Mouse (Mus musculus) neural tube, embryonic 13.5 days (tissue): ENCODE data around the gene Slc7a10. TPM values are rescaled to one million over a fixed set of nuclear protein-coding genes. Genes with fewer than 3 reads are reported as not detected.
"Not testable (repeated sequence)": the region's sequence is repeated elsewhere in the genome, so short reads cannot be mapped to it uniquely, and the experiment has no call there.

Experiments
- ATAC-seq: fragments of 200-750 bp; cut with Nextera tagmentation; 2 replicates; pipeline ENCODE4 v1.8.0; 2017; ENCODE audit warnings: low read depth, mild to moderate bottlenecking, moderate TSS enrichment, moderate library complexity
- H3K27ac ChIP-seq: fragments of 300-500 bp; sonication (generic); replicated peaks from 2 replicates; pipeline ENCODE4 v1.5.1; 2015; ENCODE audit warnings: moderate library complexity, mild to moderate bottlenecking, inconsistent platforms
- H3K27me3 ChIP-seq: fragments of 300-500 bp; sonication (generic); 2 replicates; pipeline ENCODE4 v1.6.1; 2015; ENCODE audit warnings: mild to moderate bottlenecking, inconsistent platforms
- H3K36me3 ChIP-seq: fragments of 300-500 bp; sonication (generic); 2 replicates; pipeline ENCODE4 v1.6.1; 2015; ENCODE audit warnings: mild to moderate bottlenecking, inconsistent platforms
- H3K4me1 ChIP-seq: fragments of 300-500 bp; sonication (generic); replicated peaks from 2 replicates; pipeline ENCODE4 v1.6.1; 2015; ENCODE audit warnings: inconsistent platforms
- H3K4me2 ChIP-seq: fragments of 300-500 bp; sonication (generic); 2 replicates; pipeline ENCODE4 v1.6.1; 2015; ENCODE audit warnings: inconsistent platforms, mild to moderate bottlenecking, moderate library complexity
- H3K4me3 ChIP-seq: fragments of 300-500 bp; sonication (generic); 2 replicates; pipeline ENCODE4 v1.5.1; 2015; ENCODE audit warnings: mild to moderate bottlenecking, inconsistent platforms
- H3K9ac ChIP-seq: fragments of 300-500 bp; sonication (generic); 2 replicates; pipeline ENCODE4 v1.6.1; 2015; ENCODE audit warnings: moderate library complexity, mild to moderate bottlenecking, inconsistent platforms
- H3K9me3 ChIP-seq: fragments of 300-500 bp; sonication (generic); 2 replicates; pipeline ENCODE4 v1.6.1; 2016; ENCODE audit warnings: inconsistent platforms
- WGBS: fragments of 180-500 bp; shearing (Covaris S2); methylation state at CpG from one replicate; pipeline ENCODE4 v1.1.7; 2015; 5-methylcytosine and 5-hydroxymethylcytosine counted together
- polyA plus RNA-seq: library from polyadenylated mRNA; unstranded; fragments of >200 nt; fragmentation: Nextera tagmentation; extraction: Ambion mirVana; gene quantifications from 2 replicates; pipeline ENCODE4 v1.2.1, GENCODE M21; 2015

Slc7a10 gene
- polyA plus RNA-seq, 1 experiment from 2014 or later, result 6.2 TPM

GRCm38 (mm10) chr7:35220694-35221365 lies 34.6 kb downstream of the Slc7a10 start:
- no peak overlapping the region for H3K4me3 ChIP-seq
- no peak overlapping the region for H3K4me2 ChIP-seq
- no peaks in the 10 kb centered on the region for H3K9me3 ChIP-seq
- 74% methylated on average over 9 of the region's 9 CpGs for WGBS
- no peak overlapping the region for H3K9ac ChIP-seq
- peaks cover 2% of the 10 kb centered on the region for H3K4me1 ChIP-seq
- H3K27ac ChIP-seq, result no peak overlapping the region
- H3K36me3 ChIP-seq, result no peaks in the 10 kb centered on the region
- ATAC-seq, result no peak
- H3K27me3 ChIP-seq, result no peaks in the 10 kb centered on the region

DNA sequence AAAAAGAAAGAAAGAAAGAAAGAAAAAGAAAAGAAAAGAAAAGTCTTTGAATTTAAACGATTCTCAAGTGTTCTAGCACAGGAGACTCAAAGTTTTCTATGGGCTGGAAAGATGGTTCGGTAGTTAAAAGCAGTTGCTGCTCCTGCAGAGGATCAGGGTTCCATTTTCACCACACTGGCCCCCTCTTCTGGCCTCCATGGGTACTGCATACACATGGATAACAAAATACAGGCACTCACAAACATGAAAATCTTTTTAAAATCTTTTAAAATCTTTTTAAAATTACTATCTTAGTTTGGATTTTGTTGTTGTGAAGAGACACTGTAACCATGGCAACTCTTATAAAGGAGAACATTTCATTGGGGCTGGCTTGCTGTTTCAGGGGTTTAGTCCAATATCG lies 44.1 kb downstream of the Slc7a10 start:
- Histone ChIP-seq H3K9me3 (no peaks in the 10 kb centered on the region), H3K27me3 (no peaks in the 10 kb centered on the region), H3K36me3 (no peaks in the 10 kb centered on the region), H3K4me3 (no peak overlapping the region), H3K9ac (no peak overlapping the region), H3K4me1 (peaks cover 8% of the 10 kb centered on the region), H3K4me2 (no peak overlapping the region), H3K27ac (no peak overlapping the region)
- no peak for ATAC-seq
- WGBS, result 75% methylated on average over 3 of the region's 3 CpGs

DNA sequence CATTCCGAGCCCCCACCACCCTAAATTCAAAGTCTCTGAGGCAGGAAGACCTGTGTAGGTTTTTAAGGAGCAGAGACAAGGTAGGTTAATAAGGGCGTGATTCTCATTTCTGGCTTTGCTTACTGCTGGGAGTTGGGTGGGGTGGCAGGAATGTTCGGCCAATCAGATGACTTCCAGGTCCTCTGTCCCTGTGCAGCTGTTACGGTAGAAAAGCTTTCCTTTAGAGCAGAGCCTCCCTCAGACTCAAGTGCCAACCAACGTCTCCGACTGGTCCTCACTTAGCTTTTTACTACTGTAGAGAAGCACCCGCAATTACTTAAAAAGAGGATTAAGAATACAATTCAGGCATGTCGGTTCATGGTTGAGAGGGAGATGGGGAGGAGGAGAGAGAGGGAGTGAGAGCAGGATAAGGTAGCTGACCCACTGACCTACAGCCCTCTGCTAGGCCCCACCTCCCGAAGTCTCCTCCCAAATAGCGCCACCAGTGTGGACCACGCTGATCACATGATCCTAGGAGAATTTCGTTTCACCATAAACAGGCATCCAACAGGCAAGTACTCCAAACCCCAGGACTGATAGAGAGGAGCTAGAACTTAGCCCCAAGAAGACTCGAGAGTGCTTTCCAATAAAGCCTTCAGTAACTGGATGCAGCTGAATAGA lies 46.7 kb downstream of the Slc7a10 start:
- no peak overlapping the region for H3K4me2 ChIP-seq
- H3K9ac ChIP-seq, result no peak overlapping the region
- no peaks in the 10 kb centered on the region for H3K36me3 ChIP-seq
- peaks cover 15% of the 10 kb centered on the region for H3K4me1 ChIP-seq
- H3K27me3 ChIP-seq, result no peaks in the 10 kb centered on the region
- H3K4me3 ChIP-seq, result no peak overlapping the region
- 35% methylated on average over 13 of the region's 13 CpGs for WGBS
- H3K9me3 ChIP-seq, result no peaks in the 10 kb centered on the region
- H3K27ac ChIP-seq, result no peak overlapping the region
- ATAC-seq, result no peak

- H3K4me3 ChIP-seq, result peak overlapping the region; percentile 54
- H3K27me3 ChIP-seq, result no peaks in the 10 kb centered on the region
- H3K27ac ChIP-seq, result peak overlapping the region; percentile 93
- H3K9me3 ChIP-seq, result no peaks in the 10 kb centered on the region
- no peak for ATAC-seq
- peak overlapping the region; percentile 73 for H3K9ac ChIP-seq
- H3K36me3 ChIP-seq, result no peaks in the 10 kb centered on the region
- H3K4me2 ChIP-seq, result peak overlapping the region; percentile 54
- H3K4me1 ChIP-seq, result peaks cover 15% of the 10 kb centered on the region
- 45% methylated on average over 12 of the region's 12 CpGs for WGBS
Measured at GRCm38 (mm10) chr7:35233861-35234260, 47.7 kb downstream of the Slc7a10 start.

- Histone ChIP-seq H3K4me1 (peaks cover 15% of the 10 kb centered on the region), H3K9ac (peak overlapping the region; percentile 73), H3K4me2 (peak overlapping the region; percentile 62), H3K9me3 (no peaks in the 10 kb centered on the region), H3K36me3 (no peaks in the 10 kb centered on the region), H3K4me3 (peak overlapping the region; percentile 54), H3K27ac (peak overlapping the region; percentile 93), H3K27me3 (no peaks in the 10 kb centered on the region)
- WGBS, result under 1% methylated on average over 45 of the region's 45 CpGs
- peak; percentile 95 for ATAC-seq
Measured at GRCm38 (mm10) chr7:35234361-35235245, 48.4 kb downstream of the Slc7a10 start.

DNA sequence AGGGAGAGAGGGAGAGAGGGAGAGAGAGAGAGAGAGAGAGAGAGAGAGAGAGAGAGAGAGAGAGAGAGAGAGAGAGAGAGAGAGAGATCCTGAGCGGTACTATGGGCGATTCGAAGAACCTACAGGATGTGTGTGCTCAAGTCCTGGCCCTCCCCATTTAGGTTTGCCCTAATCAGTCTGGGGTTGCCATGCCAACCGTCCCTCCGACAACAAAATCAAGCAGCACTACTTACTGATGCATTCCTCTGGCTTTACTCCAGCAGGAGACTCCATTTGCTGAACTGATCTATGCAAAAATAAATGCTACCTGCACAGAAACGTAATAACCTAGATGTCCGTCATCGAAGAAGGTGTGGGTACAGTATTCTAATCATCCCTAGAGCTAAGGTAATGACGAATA lies 49.1 kb downstream of the Slc7a10 start:
- Histone ChIP-seq H3K4me1 (peaks cover 15% of the 10 kb centered on the region), H3K9ac (peak overlapping the region; percentile 69), H3K36me3 (no peaks in the 10 kb centered on the region), H3K4me3 (peak overlapping the region; percentile 54), H3K4me2 (peak overlapping the region; percentile 62), H3K27ac (peak overlapping the region; percentile 87), H3K9me3 (no peaks in the 10 kb centered on the region), H3K27me3 (no peaks in the 10 kb centered on the region)
- ATAC-seq, result peak; percentile 86
- 18% methylated on average over 9 of the region's 9 CpGs for WGBS

DNA sequence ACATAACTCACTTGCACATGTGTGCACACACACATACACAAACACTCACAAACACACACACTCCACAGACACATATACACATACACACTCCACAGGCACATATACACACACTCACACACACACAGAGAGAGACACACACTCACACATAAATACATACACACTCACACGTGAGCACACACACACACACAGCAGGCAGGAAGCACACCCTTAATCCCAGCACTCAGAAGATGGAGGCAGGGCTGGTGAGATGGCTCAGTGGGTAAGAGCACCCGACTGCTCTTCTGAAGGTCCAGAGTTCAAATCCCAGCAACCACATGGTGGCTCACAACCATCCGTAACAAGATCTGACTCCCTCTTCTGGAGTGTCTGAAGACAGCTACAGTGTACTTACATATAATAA lies 51.8 kb downstream of the Slc7a10 start:
- not testable (repeated sequence) for H3K36me3 ChIP-seq, H3K9ac ChIP-seq, H3K27ac ChIP-seq, H3K9me3 ChIP-seq, H3K4me2 ChIP-seq, H3K4me3 ChIP-seq, ATAC-seq, H3K27me3 ChIP-seq
- WGBS, result 68% methylated on average over 2 of the region's 3 CpGs
- H3K4me1 ChIP-seq, result peaks cover 15% of the 10 kb centered on the region

Other genes starting within 250 kb of the Slc7a10 start
- gene Cebpg, start 129.8 kb upstream of the Slc7a10 start, polyA plus RNA-seq, result 38.7 and 40.0 TPM in 2 replicates
- 0.69 and 1.1 TPM in 2 replicates for gene Cebpa, start 67.1 kb upstream of the Slc7a10 start, polyA plus RNA-seq
- 20.8 and 21.7 TPM in 2 replicates for gene Lrp3, start 29.1 kb downstream of the Slc7a10 start, polyA plus RNA-seq
- 19.3 and 23.0 TPM in 2 replicates for gene Gpatch1, start 132.1 kb downstream of the Slc7a10 start, polyA plus RNA-seq
- 4.6 and 5.0 TPM in 2 replicates for gene Rhpn2, start 147.8 kb downstream of the Slc7a10 start, polyA plus RNA-seq
- gene Faap24, start 210.5 kb downstream of the Slc7a10 start, polyA plus RNA-seq, result 19.2 and 20.7 TPM in 2 replicates
- 26.0 and 27.0 TPM in 2 replicates for gene Cep89, start 210.7 kb downstream of the Slc7a10 start, polyA plus RNA-seq